Mouse (Mus musculus) large intestine, adult 2 months (tissue): ENCODE measurements around the gene Mettl21a. TPM values are rescaled to one million over a fixed set of nuclear protein-coding genes. Genes with fewer than 3 reads are reported as not detected.
"Not testable (repeated sequence)": the region's sequence is repeated elsewhere in the genome, so short reads cannot be mapped to it uniquely, and the experiment has no call there.

Source experiments
- DNase-seq: peaks from one replicate; pipeline ENCODE4 v3.0.0-alpha.2; 2012; ENCODE audit warnings: low read depth, low spot score
- WGBS: fragments of 180-500 bp; shearing (Covaris S2); methylation state at CpG from one replicate; pipeline ENCODE4 v1.1.7; 2018; 5-methylcytosine and 5-hydroxymethylcytosine counted together
- polyA plus RNA-seq: library from polyadenylated mRNA; depleted of rRNA; stranded (reverse); fragments of >200 nt; gene quantifications from 2 replicates; pipeline ENCODE4 v1.2.3, GENCODE M21; 2012; rRNA removed

Mettl21a gene
- 7.7 and 8.0 TPM in 2 replicates for polyA plus RNA-seq

- DNase-seq: no peak
- under 1% methylated on average over 72 of the region's 72 CpGs for WGBS
These were observed at the start of gene Mettl21a for GRCm38 (mm10) chr1:64616881-64617714. TSS of gene Mettl21a (minus strand) at chr1:64617242.

GRCm38 (mm10) chr1:64658876-64659275 is 41.8 kb upstream of the Mettl21a start:
- no peak for DNase-seq
- 62% methylated on average over 7 of the region's 7 CpGs for WGBS

- DNase-seq: no peak
- WGBS: 80% methylated on average over 3 of the region's 3 CpGs
These were observed 39.5 kb upstream of the Mettl21a start for GRCm38 (mm10) chr1:64656423-64657129.

GRCm38 (mm10) chr1:64655415-64655814 is 38.4 kb upstream of the Mettl21a start:
- DNase-seq: no peak
- 57% methylated on average over 1 of the region's 1 CpGs for WGBS

- DNase-seq: no peak
- 91% methylated on average over 6 of the region's 6 CpGs for WGBS
These were observed 36.7 kb upstream of the Mettl21a start for GRCm38 (mm10) chr1:64653701-64654100.

- whole genome bisulfite sequencing: 59% methylated on average over 11 of the region's 11 CpGs
- no peak for DNase-seq
These were observed 32.5 kb upstream of the Mettl21a start for GRCm38 (mm10) chr1:64649362-64650124.

GRCm38 (mm10) chr1:64644513-64644912 is 27.5 kb upstream of the Mettl21a start:
- 86% methylated on average over 3 of the region's 3 CpGs for WGBS

GRCm38 (mm10) chr1:64642541-64642940 is 25.5 kb upstream of the Mettl21a start:
- not testable (repeated sequence) for DNase-seq
- WGBS: 93% methylated on average over 8 of the region's 8 CpGs

More at GRCm38 (mm10) chr1:64644513-64644912, 27.5 kb upstream of the Mettl21a start:
- DNase-seq: no peak

- 84% methylated on average over 6 of the region's 6 CpGs for WGBS
- no peak for DNase-seq
These were observed 24.0 kb upstream of the Mettl21a start for GRCm38 (mm10) chr1:64641069-64641468.

GRCm38 (mm10) chr1:64639279-64639678 is 22.2 kb upstream of the Mettl21a start:
- no peak for DNase-seq
- 86% methylated on average over 6 of the region's 6 CpGs for WGBS

- WGBS: 60% methylated on average over 2 of the region's 2 CpGs
- DNase-seq: no peak
These were observed 18.6 kb upstream of the Mettl21a start for GRCm38 (mm10) chr1:64635624-64636023.

GRCm38 (mm10) chr1:64633237-64633636 is 16.2 kb upstream of the Mettl21a start:
- WGBS: 70% methylated on average over 3 of the region's 3 CpGs
- DNase-seq: no peak

- DNase-seq: no peak
- 53% methylated on average over 5 of the region's 5 CpGs for WGBS
These were observed 14.5 kb upstream of the Mettl21a start for GRCm38 (mm10) chr1:64631526-64631925.

- DNase-seq: no peak
These were observed 8.2 kb upstream of the Mettl21a start for GRCm38 (mm10) chr1:64625214-64625613.

- DNase-seq: no peak
- 44% methylated on average over 12 of the region's 12 CpGs for WGBS
These were observed 6.8 kb upstream of the Mettl21a start for GRCm38 (mm10) chr1:64623558-64624435.

GRCm38 (mm10) chr1:64621116-64621515 is 4.1 kb upstream of the Mettl21a start:
- 86% methylated on average over 5 of the region's 5 CpGs for WGBS

GRCm38 (mm10) chr1:64618226-64618625 is 1.2 kb upstream of the Mettl21a start:
- 10% methylated on average over 3 of the region's 3 CpGs for WGBS
- DNase-seq: no peak

More at GRCm38 (mm10) chr1:64621116-64621515, 4.1 kb upstream of the Mettl21a start:
- no peak for DNase-seq

GRCm38 (mm10) chr1:64617715-64617984 is 608 bp upstream of the Mettl21a start:
- 0% methylated on average over 15 of the region's 15 CpGs for WGBS
- DNase-seq: no peak

GRCm38 (mm10) chr1:64616531-64616880 is 536 bp downstream of the Mettl21a start:
- WGBS: under 1% methylated on average over 8 of the region's 8 CpGs

More at GRCm38 (mm10) chr1:64616531-64616880, 536 bp downstream of the Mettl21a start:
- DNase-seq: no peak
